Mouse (Mus musculus) left cerebral cortex, adult 11 months (tissue): ENCODE measurements at regions not wholly inside any gene's neighbourhood (a gene's known extent, or its start where the extent isn't known, plus 50 kb on each side); places are given as distances from the start of the nearest gene placed in this dataset.

Source experiments
- DNase-seq: peaks from one replicate; pipeline ENCODE4 v3.0.0; 2022; ENCODE audit warnings: low spot score

GRCm38 (mm10) chr6:24263796-24264195 lies 95.9 kb upstream of the Slc13a1 start:
- DNase-seq, result no peak

- DNase-seq, result no peak
These were observed 94.7 kb upstream of the Slc13a1 start for GRCm38 (mm10) chr6:24262578-24262977.

GRCm38 (mm10) chr6:24245591-24245990 lies 77.7 kb upstream of the Slc13a1 start:
- DNase-seq, result no peak

GRCm38 (mm10) chr6:24238541-24238940 lies 70.6 kb upstream of the Slc13a1 start:
- no peak for DNase-seq

- no peak for DNase-seq
These were observed 70.2 kb upstream of the Slc13a1 start for GRCm38 (mm10) chr6:24238054-24238453.

- DNase-seq, result no peak
These were observed 65.7 kb upstream of the Slc13a1 start for GRCm38 (mm10) chr6:24233626-24234025.

- no peak for DNase-seq
These were observed 52.7 kb upstream of the Slc13a1 start for GRCm38 (mm10) chr6:24220589-24220988.

- DNase-seq, result no peak
These were observed 52.1 kb upstream of the Slc13a1 start for GRCm38 (mm10) chr6:24219882-24220522.
